ENCODE assay signal across 12 mouse cellular contexts in the genomic region with DNA sequence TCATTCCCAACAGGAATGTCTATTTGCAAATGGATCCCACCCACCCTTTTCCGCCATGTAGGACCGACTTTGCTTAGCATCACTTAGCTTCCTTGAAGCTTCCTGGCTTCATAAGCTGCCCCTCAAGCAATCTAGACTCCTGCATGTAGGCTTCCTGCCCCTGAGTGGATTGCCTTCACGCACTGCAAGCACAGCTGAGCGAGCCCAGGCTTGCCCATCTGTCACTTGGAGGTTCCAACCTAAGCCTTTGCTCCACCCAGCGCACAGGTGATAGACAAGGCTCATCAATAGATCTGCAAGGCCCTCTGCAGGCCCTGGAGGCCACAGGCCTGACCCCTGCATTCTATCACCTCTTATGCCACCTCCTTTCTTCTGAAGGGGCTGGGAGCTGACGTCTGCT.
"Had no signal": no experiment of that assay in that cellular context is flagged by ENCODE, and none has a peak within 500 bp of the region (broad histone marks: within the 10 kb centered on the region; RNA-seq: fewer than 3 reads in every experiment).

No protein-coding gene starts in this region.

- DNase-seq: kidney, postnatal 14 days; kidney, postnatal 4 days; layer of hippocampus, adult 9-11 months; layer of hippocampus, postnatal 36 days; liver, embryonic 13.5 days; lung, adult 2 months; lung, postnatal 14 days; lung, postnatal 4 days; midbrain, embryonic 14.5 days had no signal

- H3K27me3 ChIP-seq: liver, embryonic 13.5 days had no signal

- H3K27ac ChIP-seq: left cerebral cortex, adult 2 months; liver, embryonic 13.5 days; stomach, postnatal 0 days had no signal

- H3K36me3 ChIP-seq: liver, embryonic 13.5 days had no signal

- H3K4me3 ChIP-seq: left cerebral cortex, adult 2 months; liver, embryonic 13.5 days had no signal

- H3K9ac ChIP-seq: liver, embryonic 13.5 days had no signal

- H3K4me2 ChIP-seq: liver, embryonic 13.5 days; midbrain, embryonic 11.5 days had no signal

- H3K9me3 ChIP-seq: liver, embryonic 13.5 days had no signal
